Mouse (Mus musculus): ENCODE results near the gene Zbtb2.
A peak's percentile ranks its signal among the peaks of the same experiment; 100 is the strongest.

Gene Zbtb2

DNA sequence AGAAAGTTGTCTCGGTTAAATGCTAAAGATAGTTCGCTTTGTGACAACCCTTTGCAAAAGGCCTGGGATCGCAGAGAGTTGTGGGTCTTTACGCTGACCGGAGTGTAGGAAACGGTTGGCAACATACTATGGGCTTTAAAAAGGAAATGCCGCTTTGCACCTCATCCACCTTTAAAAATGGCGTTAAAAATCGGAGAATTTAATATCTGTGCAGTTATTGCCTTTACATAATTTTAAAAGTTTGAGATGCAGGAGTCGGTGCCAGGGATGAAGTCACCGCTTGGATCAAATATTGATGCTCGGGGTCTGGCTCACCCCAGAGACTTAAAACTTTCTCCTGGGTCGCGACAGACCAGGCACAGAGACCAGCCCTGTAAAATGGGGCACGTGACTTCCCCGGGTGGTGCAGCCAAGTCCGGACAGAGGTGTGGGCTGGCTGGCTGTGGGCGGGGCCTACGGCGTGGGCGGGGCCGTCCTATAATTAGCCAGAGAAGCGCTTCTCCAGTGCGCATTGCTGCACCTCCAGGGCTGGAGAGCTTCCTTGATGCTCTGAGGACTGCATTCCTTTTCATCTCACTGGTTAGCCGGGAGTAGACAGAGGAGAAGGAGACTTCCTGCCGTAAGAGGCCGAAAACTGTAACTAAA is 53.7 kb downstream of the Zbtb2 start:
- DNase-seq (ENCODE audit: low read depth, low spot score): peak; percentile 98

DNA sequence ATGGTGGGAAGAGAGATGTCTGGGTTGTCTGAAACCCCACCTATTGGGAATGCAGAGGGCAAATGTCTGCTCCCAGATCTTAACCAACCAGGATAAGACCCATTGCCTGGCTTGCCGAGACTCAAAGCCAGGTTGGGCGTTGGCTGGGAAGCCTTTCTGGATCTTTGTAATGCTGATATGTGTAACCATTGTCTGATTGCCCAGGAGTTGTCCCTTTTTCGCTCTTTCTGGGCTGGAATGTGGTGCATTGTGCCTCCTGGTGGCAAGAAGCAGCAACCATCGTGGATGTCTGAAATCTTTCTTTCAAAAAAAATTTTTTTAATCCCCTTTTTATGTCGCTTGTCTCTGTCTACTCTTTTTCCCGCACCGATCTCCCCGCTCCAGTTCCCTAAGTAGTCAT is 54.6 kb downstream of the Zbtb2 start:
- peak; percentile 99 for DNase-seq (ENCODE audit: low read depth, low spot score)

DNA sequence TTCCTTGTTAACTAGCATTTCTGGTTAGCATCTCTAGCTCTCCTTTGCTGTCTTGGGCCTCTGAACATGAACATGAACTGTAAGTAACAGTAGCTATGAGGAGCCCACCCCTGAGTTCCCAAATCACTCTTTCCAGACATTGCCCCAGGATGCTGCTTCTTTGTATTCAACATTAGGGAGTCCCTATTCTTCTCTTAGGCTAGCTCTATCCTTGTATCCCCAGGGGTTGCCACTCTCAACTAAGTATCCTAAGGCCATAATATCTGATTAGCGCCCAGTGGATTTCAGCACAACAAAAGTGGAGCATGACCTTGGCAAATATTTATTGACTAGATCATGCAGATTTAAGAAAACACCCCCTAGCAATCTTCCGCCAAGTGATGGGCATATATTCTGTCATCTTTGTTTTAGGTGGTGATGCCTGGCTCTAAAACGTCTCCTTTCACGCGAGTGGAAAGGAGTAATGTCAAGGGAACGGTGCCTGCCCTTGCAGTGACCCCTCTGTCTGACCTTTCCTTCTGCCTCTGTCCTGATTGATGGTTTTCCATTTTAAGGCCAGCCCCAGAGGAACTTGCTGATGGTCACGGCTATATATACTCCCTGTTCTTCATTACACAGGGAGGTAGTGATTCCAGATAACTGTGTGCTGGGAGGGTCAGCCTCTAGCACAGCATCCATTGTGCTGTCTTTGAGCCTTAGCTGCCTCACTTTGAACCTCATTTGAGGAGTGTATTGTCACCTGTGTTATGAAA is 55.5 kb downstream of the Zbtb2 start:
- peak; percentile 56 for DNase-seq (ENCODE audit: low read depth, low spot score)

DNA sequence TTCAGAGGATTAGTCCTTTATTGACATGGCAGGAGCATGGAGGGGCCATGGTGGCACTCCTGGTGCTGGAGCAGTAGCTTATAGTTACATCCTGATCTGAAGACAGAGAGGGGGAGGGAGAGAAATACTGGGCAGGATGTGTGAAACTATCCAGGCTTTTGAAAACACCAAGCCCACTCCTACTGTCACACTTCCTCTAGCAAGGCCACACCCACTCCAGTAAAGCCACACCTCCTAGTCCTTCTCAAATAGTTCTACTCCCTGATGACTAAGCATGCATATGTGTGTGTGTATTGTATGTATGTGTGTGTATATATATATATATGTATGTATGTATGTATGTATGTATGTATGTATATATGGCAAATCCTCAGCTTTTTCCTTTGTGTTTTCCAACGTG is 60.2 kb downstream of the Zbtb2 start:
- peak; percentile 55 for DNase-seq (ENCODE audit: low read depth, low spot score)

DNA sequence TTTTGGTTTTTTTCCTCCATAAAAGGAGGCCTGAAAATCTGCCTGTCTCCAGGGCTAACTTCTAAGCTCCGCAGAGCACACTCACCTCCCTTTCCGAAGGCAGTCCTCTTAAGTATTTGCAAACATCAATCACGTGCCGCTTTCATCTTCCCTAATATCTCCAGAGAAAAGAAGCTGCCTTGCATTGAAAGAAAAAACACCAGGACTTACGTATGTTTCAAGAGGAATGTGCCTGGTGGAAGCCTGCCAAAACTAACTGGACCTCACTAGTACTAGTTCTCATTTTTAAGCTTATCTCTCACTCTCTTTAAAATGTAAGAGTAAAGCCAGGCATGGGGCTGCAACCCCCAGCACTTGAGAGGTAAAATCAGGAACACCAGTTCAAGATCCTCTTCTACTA is 62.3 kb downstream of the Zbtb2 start:
- DNase-seq (ENCODE audit: low read depth, low spot score): no peak

DNA sequence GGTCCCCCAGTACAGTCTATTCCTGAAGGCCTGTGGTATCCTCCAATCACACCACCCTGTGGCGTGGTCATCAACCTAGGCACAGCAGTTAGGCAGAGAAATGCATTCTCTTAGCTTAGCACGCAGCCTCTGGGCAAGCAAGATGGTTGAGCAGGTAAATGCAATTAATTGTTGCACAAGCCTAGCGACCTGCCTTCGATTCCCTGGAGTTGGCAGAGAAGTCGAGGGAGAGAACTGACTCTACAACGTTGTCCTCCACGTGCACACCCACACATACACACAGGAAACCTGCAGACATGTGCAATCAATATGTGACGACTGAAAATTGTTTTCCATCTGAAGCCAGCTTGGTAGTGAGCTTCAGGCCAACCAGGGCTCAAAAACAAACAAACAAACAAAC is 64.0 kb downstream of the Zbtb2 start:
- no peak for DNase-seq (ENCODE audit: low read depth, low spot score)
